Mouse (Mus musculus) Patski (cell line): Measurements from ENCODE around the gene Smarca4. TPM values are rescaled to one million over a fixed set of nuclear protein-coding genes. Genes with fewer than 3 reads are reported as not detected.
A peak's percentile ranks its signal among the peaks of the same experiment; 100 is the strongest.

Experiments
- ATAC-seq: fragments of 100-300 bp; one replicate; pipeline ENCODE4 v1.8.0; 2021
- CTCF ChIA-PET: fragments of 350-600 bp; sonication (Branson Sonifier 250); formaldehyde crosslinking; loops from one replicate; lab custom pipeline; 2022; ENCODE audit warnings: inconsistent platforms; lab: Charles Lee
- POLR2A ChIA-PET: fragments of 350-600 bp; sonication (Branson Sonifier 250); formaldehyde crosslinking; loops from one replicate; lab custom pipeline; 2022; ENCODE audit warnings: antibody characterized with exemption, inconsistent platforms; lab: Charles Lee
- DNase-seq: peaks from one replicate; pipeline ENCODE4 v3.0.0-alpha.2; 2011; ENCODE audit warnings: low read depth, low spot score
- H3K27me3 ChIP-seq: fragments of 371-371 bp; one replicate; pipeline ENCODE4 v1.5.1; 2021
- CTCF ChIP-seq: fragments of 100-300 bp; IDR thresholded peaks from one replicate; pipeline ENCODE4 v1.5.1; 2021
- in situ Hi-C: fragments of 300-500 bp; cut with MboI; formaldehyde crosslinking; loops from 3 replicates; pipeline ENCODE4 v1.11.1; 2018; ENCODE audit warnings: low pct_unique_long_range_greater_than_20kb, mixed read lengths
- polyA plus RNA-seq: library from polyadenylated mRNA; unstranded; gene quantifications from one replicate; pipeline ENCODE4 v1.2.3, GENCODE M21; 2021

Gene Smarca4
- polyA plus RNA-seq, 1 experiment from 2014 or later = 89.3 TPM

GRCm38 (mm10) chr9:21617066-21617465 is 1.1 kb downstream of the Smarca4 start:
- in situ Hi-C loops = no loop called here
- DNase-seq = no peak
- CTCF ChIA-PET = interaction anchor here (1.3 kb wide), 1 partner anchor 12 kb away, joined by 3 read pairs; no protein-coding TSS in a partner anchor
- no peaks in the 10 kb centered on the region for H3K27me3 ChIP-seq
- no peak for ATAC-seq
- POLR2A ChIA-PET = no interaction called here
- TF ChIP-seq CTCF = no peak

- in situ Hi-C loops = no loop called here
- no peak for TF ChIP-seq CTCF
- no peaks in the 10 kb centered on the region for H3K27me3 ChIP-seq
- DNase-seq (no peak), ATAC-seq (no peak)
- CTCF ChIA-PET = no interaction called here
- POLR2A ChIA-PET = no interaction called here
Observed at GRCm38 (mm10) chr9:21620229-21620628, 4.3 kb downstream of the Smarca4 start.

- DNase-seq (no peak), ATAC-seq (no peak)
- ChIA-PET POLR2A (no interaction called here), CTCF (interaction anchor here (0.9 kb wide), 1 partner anchor 12 kb away, joined by 3 read pairs; no protein-coding TSS in a partner anchor)
- in situ Hi-C loops = no loop called here
- no peaks in the 10 kb centered on the region for H3K27me3 ChIP-seq
- TF ChIP-seq CTCF = no peak
Observed at GRCm38 (mm10) chr9:21622676-21623075, 6.7 kb downstream of the Smarca4 start.

DNA sequence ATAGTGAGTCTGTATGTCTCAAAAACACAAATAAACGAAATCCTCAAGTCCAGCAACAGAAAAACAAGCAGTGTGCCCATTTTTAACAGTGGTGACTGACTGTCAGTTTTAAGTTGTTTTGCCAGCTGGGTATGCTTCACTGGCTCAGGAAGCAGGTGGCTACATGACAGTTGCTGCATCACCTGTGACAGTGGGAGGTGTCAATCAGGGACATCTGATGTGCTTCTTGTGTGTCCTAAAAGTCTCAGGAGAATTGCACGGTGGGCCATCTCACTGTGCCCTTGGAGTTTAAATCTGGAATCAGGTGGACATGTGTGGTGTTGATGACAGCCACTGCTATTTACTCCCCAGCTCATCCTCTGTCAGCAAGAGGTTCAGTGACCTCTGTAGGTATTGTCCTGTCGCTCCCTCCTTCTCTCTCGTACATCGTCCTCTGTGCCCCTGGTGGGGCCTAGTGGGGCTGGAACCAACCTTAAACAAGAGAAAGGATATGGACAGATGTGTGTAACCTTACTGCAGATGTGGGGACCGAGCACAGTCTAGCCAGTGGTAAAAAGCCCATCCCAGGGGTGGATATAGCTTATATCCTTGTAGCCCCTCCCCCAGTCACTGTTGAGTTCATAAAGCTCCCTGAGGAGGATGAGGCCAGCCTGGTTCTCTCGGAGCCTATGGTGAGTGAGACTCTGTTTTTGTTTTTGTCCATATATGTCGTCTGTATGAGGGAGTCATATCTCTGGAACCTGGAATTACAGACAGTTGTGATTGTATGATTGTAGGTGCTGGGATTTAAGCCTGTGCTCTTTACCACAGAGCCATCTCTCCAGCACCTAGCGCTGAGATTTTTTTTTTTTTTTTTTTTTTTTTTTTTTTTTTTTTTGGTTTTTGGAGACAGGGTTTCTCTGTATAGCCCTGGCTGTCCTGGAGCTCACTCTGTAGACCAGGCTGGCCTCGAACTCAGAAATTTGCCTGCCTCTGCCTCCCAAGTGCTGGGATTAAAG is 9.7 kb downstream of the Smarca4 start:
- no peaks in the 10 kb centered on the region for H3K27me3 ChIP-seq
- no peak for ATAC-seq
- in situ Hi-C loops = no loop called here
- DNase-seq = no peak
- TF ChIP-seq CTCF = no peak
- ChIA-PET POLR2A (interaction anchor here (0.8 kb wide), 1 partner anchor 10 kb away, joined by 3 read pairs; the partner anchor contains the start of gene Smarca4), CTCF (interaction anchor here (0.7 to 1.3 kb wide), 3 partner anchors 21 to 27 kb away, joined by 3 to 6 read pairs (median 3); no protein-coding TSS in a partner anchor)

- TF ChIP-seq CTCF = peak; percentile 67
- no peaks in the 10 kb centered on the region for H3K27me3 ChIP-seq
- ChIA-PET POLR2A (interaction anchor here (1.5 kb wide), 1 partner anchor 10 kb away, joined by 5 read pairs; no protein-coding TSS in a partner anchor), CTCF (interaction anchor here (0.7 to 1.1 kb wide), 3 partner anchors 8 to 44 kb away, joined by 3 read pairs; no protein-coding TSS in a partner anchor)
- no peak for DNase-seq
- no peak for ATAC-seq
- in situ Hi-C loops = no loop called here
Observed at GRCm38 (mm10) chr9:21626571-21626970, 10.6 kb downstream of the Smarca4 start.

- DNase-seq = no peak
- in situ Hi-C loops = no loop called here
- no peak for TF ChIP-seq CTCF
- CTCF ChIA-PET = interaction anchor here (1.0 to 2.3 kb wide), 4 partner anchors 9 to 54 kb away, joined by 3 to 9 read pairs (median 3); no protein-coding TSS in a partner anchor
- no peak for ATAC-seq
- POLR2A ChIA-PET = interaction anchor here (0.7 to 1.5 kb wide), 2 partner anchors 9 to 201 kb away, joined by 5 to 6 read pairs; no protein-coding TSS in a partner anchor
- no peaks in the 10 kb centered on the region for H3K27me3 ChIP-seq
Observed at GRCm38 (mm10) chr9:21627145-21627795, 11.3 kb downstream of the Smarca4 start.

DNA sequence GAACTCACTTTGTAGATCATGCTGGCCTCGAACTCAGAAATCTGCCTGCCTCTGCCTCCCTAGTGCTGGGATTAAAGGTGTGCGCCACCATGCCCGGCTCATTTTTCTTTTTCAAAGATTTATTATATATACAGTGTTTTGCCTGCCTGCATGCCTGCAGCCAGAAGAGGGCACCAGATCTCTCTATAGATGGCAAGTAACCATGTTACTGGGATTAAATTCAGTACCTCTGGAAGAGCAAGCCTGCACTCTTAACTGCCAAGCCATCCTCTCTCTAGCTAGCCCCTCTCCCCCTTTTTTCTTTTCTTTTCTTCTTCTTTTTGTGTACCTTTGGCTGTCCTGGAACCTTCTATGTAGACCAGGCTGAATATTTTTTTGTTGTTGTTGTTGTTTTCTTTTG is 14.7 kb downstream of the Smarca4 start:
- ChIA-PET POLR2A (no interaction called here), CTCF (interaction anchor here (0.9 to 1.4 kb wide), 5 partner anchors 17 to 154 kb away, joined by 3 to 7 read pairs (median 3); no protein-coding TSS in a partner anchor)
- TF ChIP-seq CTCF = no peak
- DNase-seq (no peak), ATAC-seq (peak; percentile 39)
- H3K27me3 ChIP-seq = no peaks in the 10 kb centered on the region
- in situ Hi-C loops = no loop called here

DNA sequence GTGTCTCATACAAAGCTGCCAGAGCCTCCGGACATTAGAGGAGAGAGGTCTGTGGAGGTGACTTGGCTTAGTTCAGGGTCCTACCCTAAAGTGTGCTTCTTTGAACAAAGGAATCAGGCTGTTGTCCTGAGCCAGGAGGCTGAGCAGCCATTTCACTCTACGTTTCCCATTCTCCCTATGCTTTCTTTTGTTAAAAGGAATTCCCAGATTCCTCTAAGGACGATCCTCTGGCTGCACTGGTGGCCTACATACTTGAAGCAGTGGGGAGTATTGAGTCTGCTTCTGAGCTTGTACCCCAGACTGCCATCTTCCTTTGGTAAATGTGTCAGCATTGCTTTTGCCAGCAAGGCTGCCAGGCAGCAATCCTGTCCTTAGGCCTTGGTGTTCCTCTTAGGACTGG is 17.1 kb downstream of the Smarca4 start:
- in situ Hi-C loops = no loop called here

GRCm38 (mm10) chr9:21635639-21636038 is 19.7 kb downstream of the Smarca4 start:
- ChIA-PET CTCF (interaction anchor here (1.0 to 1.3 kb wide), 2 partner anchors 10 to 12 kb away, joined by 3 read pairs; no protein-coding TSS in a partner anchor), POLR2A (interaction anchor here (0.6 to 1.4 kb wide), 2 partner anchors 8 to 14 kb away, joined by 5 read pairs; no protein-coding TSS in a partner anchor)
- no peaks in the 10 kb centered on the region for H3K27me3 ChIP-seq
- DNase-seq = no peak
- ATAC-seq = no peak
- no peak for TF ChIP-seq CTCF
- in situ Hi-C loops = no loop called here

More for the DNA sequence above, 17.1 kb downstream of the Smarca4 start:
- no peak for TF ChIP-seq CTCF
- ChIA-PET CTCF (interaction anchor here (1.2 to 1.8 kb wide), 2 partner anchors 12 to 13 kb away, joined by 3 to 6 read pairs; no protein-coding TSS in a partner anchor), POLR2A (no interaction called here)
- no peaks in the 10 kb centered on the region for H3K27me3 ChIP-seq
- no peak for ATAC-seq
- no peak for DNase-seq

DNA sequence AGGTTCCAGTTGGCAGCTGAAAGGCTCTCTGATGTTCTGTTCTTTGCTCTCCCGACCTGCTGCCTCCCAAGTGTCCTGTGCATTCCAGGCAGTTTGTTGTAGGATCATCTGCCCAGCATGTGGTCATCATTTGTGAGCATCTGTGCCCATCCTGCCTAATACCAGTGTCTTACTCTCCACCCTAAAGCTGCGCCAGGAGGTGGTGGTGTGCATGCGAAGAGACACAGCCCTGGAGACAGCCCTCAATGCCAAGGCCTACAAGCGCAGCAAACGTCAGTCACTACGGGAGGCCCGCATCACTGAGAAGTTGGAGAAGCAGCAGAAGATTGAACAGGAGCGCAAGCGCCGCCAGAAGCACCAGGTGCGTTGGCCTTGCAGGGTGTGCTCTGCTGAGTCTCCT is 23.1 kb downstream of the Smarca4 start:
- DNase-seq (no peak), ATAC-seq (no peak)
- in situ Hi-C loops = no loop called here
- POLR2A ChIA-PET = interaction anchor here (0.7 kb wide), 1 partner anchor 90 kb away, joined by 4 read pairs; no protein-coding TSS in a partner anchor
- H3K27me3 ChIP-seq = no peaks in the 10 kb centered on the region
- TF ChIP-seq CTCF = no peak
- CTCF ChIA-PET = no interaction called here
